Mouse (Mus musculus) G1E (cell line): Measurements from ENCODE around the gene Gadd45a. TPM values are rescaled to one million over a fixed set of nuclear protein-coding genes. Genes with fewer than 3 reads are reported as not detected.

Experiments
- ATAC-seq: 2 replicates; pipeline ENCODE4 v1.8.0; 2016; ENCODE audit warnings: mild to moderate bottlenecking; ENCODE audit not compliant: insufficient number of reproducible peaks, poor library complexity, low FRiP score, severe bottlenecking; ENCODE audit errors: extremely low read depth
- DNase-seq: peaks from one replicate; pipeline ENCODE4 v3.0.0; 2012; ENCODE audit warnings: low spot score
- H3K27me3 ChIP-seq: 2 replicates; pipeline ENCODE4 v1.6.1; 2012; ENCODE audit warnings: mild to moderate bottlenecking, low read length, inconsistent platforms; ENCODE audit not compliant: insufficient read depth
- H3K36me3 ChIP-seq: replicated peaks from 2 replicates; pipeline ENCODE3; 2012; ENCODE audit warnings: mild to moderate bottlenecking, inconsistent platforms
- H3K4me1 ChIP-seq: 2 replicates; pipeline ENCODE4 v1.6.1; 2012; ENCODE audit warnings: low read depth, low read length, inconsistent platforms, mixed read lengths; ENCODE audit not compliant: insufficient read depth
- H3K4me3 ChIP-seq: 2 replicates; pipeline ENCODE4 v1.5.1; 2012; ENCODE audit warnings: low read depth, mild to moderate bottlenecking, inconsistent platforms, low read length, moderate library complexity, mixed read lengths
- H3K9me3 ChIP-seq: replicated peaks from 2 replicates; pipeline ENCODE4 v1.6.1; 2012; ENCODE audit warnings: inconsistent platforms
- CTCF ChIP-seq: IDR thresholded peaks from 2 replicates; pipeline ENCODE4 v1.5.1; 2012; ENCODE audit warnings: low read depth, low read length, inconsistent platforms, mixed read lengths
- GATA1 ChIP-seq: IDR thresholded peaks from 2 replicates; pipeline ENCODE4 v1.6.1; 2012; ENCODE audit warnings: borderline replicate concordance, low read length, inconsistent platforms, mixed read lengths
- GATA2 ChIP-seq: IDR thresholded peaks from 2 replicates; pipeline ENCODE4 v1.6.1; 2012; ENCODE audit warnings: low read depth, low read length, inconsistent platforms, borderline replicate concordance
- POLR2AphosphoS5 ChIP-seq: IDR thresholded peaks from 2 replicates; pipeline ENCODE4 v1.6.1; 2012; ENCODE audit warnings: low read depth, low read length, inconsistent platforms; ENCODE audit not compliant: insufficient replicate concordance
- TAL1 ChIP-seq: conservative IDR thresholded peaks from 2 replicates; pipeline ENCODE4 v1.6.1; 2012; ENCODE audit warnings: low read depth, low read length, inconsistent platforms, mixed read lengths
- polyA plus RNA-seq: library from polyadenylated mRNA; stranded (reverse); fragments of >175 nt; gene quantifications from 2 replicates; pipeline ENCODE4 v1.2.3, GENCODE M21; 2012
- total RNA-seq, 2 experiments: library from RNA; stranded (forward) in 1 of 2; stranded (reverse) in 1 of 2; fragments of 200-1000 nt in 1 of 2; fragments of >200 nt in 1 of 2; fragmentation: Nextera tagmentation in 1 of 2; gene quantifications; 2 replicates each; pipeline ENCODE4 v1.2.3; 2014 to 2017

Gadd45a gene
- total RNA-seq (2014; fragmentation: Nextera tagmentation) (118 and 134 TPM in 2 replicates), total RNA-seq (2017) (110 and 118 TPM in 2 replicates), polyA plus RNA-seq (111 and 121 TPM in 2 replicates)

GRCm38 (mm10) chr6:67036837-67037628, at the start of gene Gadd45a:
Gadd45a (minus strand) TSS chr6:67037457.
- Histone ChIP-seq H3K4me1 (peaks cover 39% of the 10 kb centered on the region), H3K36me3 (peaks cover 17% of the 10 kb centered on the region), H3K27me3 (no peaks in the 10 kb centered on the region), H3K4me3 (peak within 1 kb of the TSS; percentile 96), H3K9me3 (no peaks in the 10 kb centered on the region)
- ATAC-seq (peak; percentile 84), DNase-seq (peak; percentile 91)
- TF ChIP-seq GATA1 (no peak), CTCF (no peak), POLR2AphosphoS5 (peak; percentile 70; the same call in 1 of the 2 replicates), GATA2 (no peak), TAL1 (no peak)

GRCm38 (mm10) chr6:67085850-67086437, 48.7 kb upstream of the Gadd45a start:
- H3K4me1 ChIP-seq = peaks cover 14% of the 10 kb centered on the region
- H3K36me3 ChIP-seq = no peaks in the 10 kb centered on the region
- DNase-seq (no peak), ATAC-seq (no peak)
- no peaks in the 10 kb centered on the region; the same call in 1 of the 2 replicates for H3K27me3 ChIP-seq
- no peak overlapping the region for H3K4me3 ChIP-seq
- TF ChIP-seq GATA1 = no peak
- no peak for TF ChIP-seq TAL1
- no peak for TF ChIP-seq POLR2AphosphoS5
- TF ChIP-seq CTCF = no peak
- no peak for TF ChIP-seq GATA2
- H3K9me3 ChIP-seq = no peaks in the 10 kb centered on the region

GRCm38 (mm10) chr6:67084465-67084864, 47.2 kb upstream of the Gadd45a start:
- H3K4me3 ChIP-seq = no peak overlapping the region
- no peaks in the 10 kb centered on the region for H3K27me3 ChIP-seq
- peaks cover 14% of the 10 kb centered on the region for H3K4me1 ChIP-seq
- no peaks in the 10 kb centered on the region for H3K36me3 ChIP-seq
- TF ChIP-seq CTCF (no peak), POLR2AphosphoS5 (no peak), TAL1 (no peak), GATA1 (no peak), GATA2 (no peak)
- DNase-seq = no peak
- H3K9me3 ChIP-seq = no peaks in the 10 kb centered on the region
- no peak for ATAC-seq

- TF ChIP-seq TAL1 = no peak
- no peak for TF ChIP-seq GATA1
- TF ChIP-seq GATA2 = no peak
- no peak for TF ChIP-seq CTCF
- no peak for TF ChIP-seq POLR2AphosphoS5
- Histone ChIP-seq H3K36me3 (peaks cover 3% of the 10 kb centered on the region), H3K4me1 (peaks cover 8% of the 10 kb centered on the region; the same call in 1 of the 2 replicates), H3K27me3 (no peaks in the 10 kb centered on the region), H3K9me3 (no peaks in the 10 kb centered on the region), H3K4me3 (no peak overlapping the region)
- ATAC-seq (no peak), DNase-seq (no peak)
Measured at GRCm38 (mm10) chr6:67081141-67081540, 43.9 kb upstream of the Gadd45a start.

GRCm38 (mm10) chr6:67078076-67078475, 40.8 kb upstream of the Gadd45a start:
- Histone ChIP-seq H3K4me3 (no peak overlapping the region), H3K4me1 (no peaks in the 10 kb centered on the region), H3K27me3 (no peaks in the 10 kb centered on the region), H3K9me3 (no peaks in the 10 kb centered on the region), H3K36me3 (peaks cover 11% of the 10 kb centered on the region)
- ATAC-seq (no peak), DNase-seq (no peak)
- TF ChIP-seq CTCF (no peak), POLR2AphosphoS5 (no peak), GATA2 (no peak), GATA1 (no peak), TAL1 (no peak)

GRCm38 (mm10) chr6:67077477-67077876, 40.2 kb upstream of the Gadd45a start:
- no peak overlapping the region for H3K4me3 ChIP-seq
- ATAC-seq = no peak
- peaks cover 16% of the 10 kb centered on the region for H3K36me3 ChIP-seq
- no peak for DNase-seq
- H3K4me1 ChIP-seq = no peaks in the 10 kb centered on the region
- no peaks in the 10 kb centered on the region for H3K9me3 ChIP-seq
- no peaks in the 10 kb centered on the region for H3K27me3 ChIP-seq
- TF ChIP-seq POLR2AphosphoS5 = no peak
- TF ChIP-seq GATA2 = no peak
- no peak for TF ChIP-seq GATA1
- TF ChIP-seq CTCF = no peak
- no peak for TF ChIP-seq TAL1
